Comparison of ENCODE assay signal across 24 mouse cellular contexts in genomic region chr16:22574164-22574563, GRCm38 (mm10).
DNase-seq lines count a peak whose midpoint lies in the region; ATAC-seq and TF ChIP-seq lines count a peak whose summit lies in the region.
"Had no signal": no experiment of that assay in that cellular context is flagged by ENCODE, and none has a peak within 500 bp of the region (broad histone marks: within the 10 kb centered on the region; RNA-seq: fewer than 3 reads in every experiment).

No protein-coding gene starts in this region.

- WGBS in heart, adult 2 months = 55% methylated on average over 7 of the region's 7 CpGs
- WGBS in heart, embryonic 12.5 days = 62% methylated on average over 7 of the region's 7 CpGs

- TF ChIP-seq EP300 in heart, adult 2 months (IDR thresholded peaks at IDR 0.05; ENCODE audit: insufficient read depth, low read depth, low read length) = no peak

- ATAC-seq in heart, embryonic 12.5 days (ENCODE audit: insufficient number of reproducible peaks, low FRiP score) = no peak
- ATAC-seq: activated CD4-positive, CD25-positive, alpha-beta regulatory T cell, adult 4 months; CD4-positive, CD25-positive, alpha-beta regulatory T cell, adult 4 months; forebrain, embryonic 13.5 days had no signal

- no peak for TF ChIP-seq POLR2A in heart, adult 2 months (IDR thresholded peaks at IDR 0.05; ENCODE audit: insufficient read depth, low read depth, low read length)
- no peak for TF ChIP-seq POLR2A in cortical plate, adult 2 months (IDR thresholded peaks at IDR 0.05; ENCODE audit: extremely low read depth, insufficient read depth, low read length)

- no peak overlapping the region for H3K9ac ChIP-seq in heart, adult 2 months (ENCODE audit: low read depth, low read length)
- H3K9ac ChIP-seq in heart, embryonic 12.5 days = no peak overlapping the region
- H3K9ac ChIP-seq: forebrain, embryonic 13.5 days; hindbrain, embryonic 15.5 days; liver, embryonic 13.5 days; lung, embryonic 15.5 days had no signal

- DNase-seq in heart, adult 2 months = no peak
- no peak for DNase-seq in layer of hippocampus, adult 2 months (ENCODE audit: low spot score in 2 of 2)
- no peak for DNase-seq in layer of hippocampus, postnatal 10 days (ENCODE audit: low spot score in 2 of 2)
- DNase-seq in lung, postnatal 10 days = peak; percentile 38
- DNase-seq in lung, postnatal 4 days = no peak
- DNase-seq in adrenal gland, postnatal 36 days = no peak
- DNase-seq: adrenal gland, adult 2 months; cerebellum, adult 8-10 months; cerebellum, postnatal 25 days; gastrocnemius, postnatal 10 days; kidney, adult 9 months; kidney, postnatal 14 days; left cerebral cortex, postnatal 4 days; liver, embryonic 13.5 days; midbrain, embryonic 14.5 days; right cerebral cortex, adult 18-20 months had no signal

- peak; percentile 11; the same call in 1 of the 2 replicates for TF ChIP-seq CTCF in heart, adult 2 months (IDR thresholded peaks at IDR 0.05)
- peak; percentile 59 for TF ChIP-seq CTCF in layer of hippocampus, adult 2 months (conservative IDR thresholded peaks at IDR 0.05)
- TF ChIP-seq CTCF in cortical plate, adult 2 months (IDR thresholded peaks at IDR 0.05; ENCODE audit: extremely low read depth, insufficient read depth, low read length) = 0 out of 2 replicates have a peak, but pooled peaks have one; percentile 18

- no peak overlapping the region for H3K4me2 ChIP-seq in heart, embryonic 12.5 days
- H3K4me2 ChIP-seq: forebrain, embryonic 13.5 days; hindbrain, embryonic 15.5 days; liver, embryonic 13.5 days; lung, embryonic 15.5 days had no signal

- H3K79me2 ChIP-seq in heart, adult 2 months (replicated peaks; ENCODE audit: control insufficient read depth, insufficient read depth, low read length) = no peaks in the 10 kb centered on the region

- no peaks in the 10 kb centered on the region for H3K36me3 ChIP-seq in heart, adult 2 months (ENCODE audit: control insufficient read depth, insufficient read depth, low read length)
- H3K36me3 ChIP-seq in heart, embryonic 12.5 days = no peaks in the 10 kb centered on the region
- H3K36me3 ChIP-seq: heart, embryonic 10.5 days; hindbrain, embryonic 15.5 days; liver, embryonic 13.5 days; lung, embryonic 15.5 days had no signal

- no peaks in the 10 kb centered on the region for H3K4me1 ChIP-seq in heart, adult 2 months (ENCODE audit: control insufficient read depth, insufficient read depth, low read length)
- H3K4me1 ChIP-seq in heart, embryonic 12.5 days (replicated peaks) = no peaks in the 10 kb centered on the region
- H3K4me1 ChIP-seq in cortical plate, adult 2 months (ENCODE audit: control insufficient read depth, insufficient read depth, low read length) = no peaks in the 10 kb centered on the region
- H3K4me1 ChIP-seq: forebrain, embryonic 13.5 days; hindbrain, embryonic 15.5 days; liver, embryonic 13.5 days had no signal

- intact Hi-C loops in heart, adult 2 months (cut with DNase I) = no loop called here

- H3K27me3 ChIP-seq in heart, adult 2 months (ENCODE audit: control insufficient read depth, insufficient read depth, low read length) = peaks cover 3% of the 10 kb centered on the region; the same call in 1 of the 2 replicates
- H3K27me3 ChIP-seq in heart, embryonic 12.5 days (replicated peaks) = peaks cover 33% of the 10 kb centered on the region

- H3K27ac ChIP-seq in heart, adult 2 months = no peak overlapping the region
- H3K27ac ChIP-seq in heart, embryonic 12.5 days (ENCODE audit: poor library complexity, severe bottlenecking) = no peak overlapping the region
- no peak overlapping the region for H3K27ac ChIP-seq in layer of hippocampus, adult 2 months
- no peak overlapping the region for H3K27ac ChIP-seq in cortical plate, adult 2 months (ENCODE audit: insufficient read depth, low read length)
- H3K27ac ChIP-seq: forebrain, embryonic 13.5 days; heart, embryonic 10.5 days; hindbrain, embryonic 15.5 days; liver, embryonic 13.5 days; lung, embryonic 15.5 days had no signal

- no peaks in the 10 kb centered on the region for H3K9me3 ChIP-seq in heart, embryonic 12.5 days (replicated peaks)
- H3K9me3 ChIP-seq: forebrain, embryonic 13.5 days; heart, embryonic 10.5 days; hindbrain, embryonic 15.5 days; liver, embryonic 13.5 days; lung, embryonic 15.5 days had no signal

- H3K4me3 ChIP-seq in heart, adult 2 months = no peak overlapping the region
- H3K4me3 ChIP-seq in heart, embryonic 12.5 days = no peak overlapping the region
- no peak overlapping the region for H3K4me3 ChIP-seq in layer of hippocampus, adult 2 months
- no peak overlapping the region for H3K4me3 ChIP-seq in cortical plate, adult 2 months (ENCODE audit: insufficient read depth, low read length)
- H3K4me3 ChIP-seq: forebrain, embryonic 13.5 days; heart, embryonic 10.5 days; hindbrain, embryonic 15.5 days; liver, embryonic 13.5 days; lung, embryonic 15.5 days had no signal
